Mouse (Mus musculus): ENCODE data around the gene Cc2d1a. TPM values are rescaled to one million over a fixed set of nuclear protein-coding genes. Genes with fewer than 3 reads are reported as not detected.

Cc2d1a gene
- polyA plus RNA-seq, 1 experiment from 2014 or later = 17.3 TPM

GRCm38 (mm10) chr8:84087821-84088220 lies 59.9 kb downstream of the Cc2d1a start:
- H3K9me3 ChIP-seq = no peaks in the 10 kb centered on the region
- peaks cover 22% of the 10 kb centered on the region for H3K4me1 ChIP-seq
- peaks cover 99% of the 10 kb centered on the region for H3K36me3 ChIP-seq (replicated peaks)
- H3K4me3 ChIP-seq = no peak overlapping the region
- no peak for DNase-seq (ENCODE audit: extremely low spot score, low spot score)
- peaks cover 12% of the 10 kb centered on the region; the same call in 1 of the 2 replicates for H3K27me3 ChIP-seq (ENCODE audit: poor library complexity, severe bottlenecking)
- H3K27ac ChIP-seq = no peak overlapping the region
- 95% methylated on average over 14 of the region's 14 CpGs for WGBS

- Histone ChIP-seq H3K4me3 (no peak overlapping the region), H3K36me3 (replicated peaks) (peaks cover 99% of the 10 kb centered on the region)
- 91% methylated on average over 7 of the region's 7 CpGs for WGBS
Observed at GRCm38 (mm10) chr8:84087156-84087555, 60.6 kb downstream of the Cc2d1a start.

GRCm38 (mm10) chr8:84084341-84085115 lies 63.2 kb downstream of the Cc2d1a start:
- H3K36me3 ChIP-seq (replicated peaks) = peaks cover 98% of the 10 kb centered on the region
- DNase-seq (ENCODE audit: extremely low spot score, low spot score) = no peak
- no peaks in the 10 kb centered on the region for H3K9me3 ChIP-seq
- peaks cover 22% of the 10 kb centered on the region for H3K4me1 ChIP-seq
- 28% methylated on average over 42 of the region's 42 CpGs for WGBS
- peak overlapping the region; percentile 26 for H3K4me3 ChIP-seq
- H3K27ac ChIP-seq = peak overlapping the region; percentile 45
- H3K27me3 ChIP-seq (ENCODE audit: poor library complexity, severe bottlenecking) = peaks cover 12% of the 10 kb centered on the region; the same call in 1 of the 2 replicates

More at GRCm38 (mm10) chr8:84087156-84087555, 60.6 kb downstream of the Cc2d1a start:
- no peaks in the 10 kb centered on the region for H3K9me3 ChIP-seq
- H3K27me3 ChIP-seq (ENCODE audit: poor library complexity, severe bottlenecking) = peaks cover 12% of the 10 kb centered on the region; the same call in 1 of the 2 replicates
- DNase-seq (ENCODE audit: extremely low spot score, low spot score) = no peak
- H3K4me1 ChIP-seq = peaks cover 22% of the 10 kb centered on the region
- no peak overlapping the region for H3K27ac ChIP-seq

- DNase-seq (ENCODE audit: extremely low spot score, low spot score) = peak; percentile 46
- H3K9me3 ChIP-seq = no peaks in the 10 kb centered on the region
- H3K4me1 ChIP-seq = peaks cover 22% of the 10 kb centered on the region
- peaks cover 12% of the 10 kb centered on the region; the same call in 1 of the 2 replicates for H3K27me3 ChIP-seq (ENCODE audit: poor library complexity, severe bottlenecking)
- H3K4me3 ChIP-seq = no peak overlapping the region
- H3K36me3 ChIP-seq (replicated peaks) = peaks cover 99% of the 10 kb centered on the region
- peak overlapping the region; percentile 45; the same call in 1 of the 2 replicates for H3K27ac ChIP-seq
- 24% methylated on average over 8 of the region's 8 CpGs for WGBS
Observed at GRCm38 (mm10) chr8:84083829-84084241, 63.9 kb downstream of the Cc2d1a start.

MicroRNAs within 50 kb of the gene (microRNA counts, 519-probe panel; counts per million panel counts)
- microRNA mmu-miR-181c = 341 counts per million, percentile 65 among the panel's probes with 10 or more counts
- microRNA mmu-miR-709 = 3,342 counts per million, percentile 72 among the panel's probes with 10 or more counts

Small RNAs within 50 kb of the gene (microRNA-seq; reads per million reads assigned to microRNA genes)
- gene Gm25110 (not detected), gene Mir181c (6,031 reads per million, percentile 90 among the genes with 10 or more reads in this experiment), gene Mir181d (5,844 reads per million, percentile 90 among the genes with 10 or more reads in this experiment), gene Mir709 (not detected)

Other genes starting within 250 kb of the Cc2d1a start
- gene Adgrl1, start 247.8 kb downstream of the Cc2d1a start, polyA plus RNA-seq (2016; fragmentation: Nextera tagmentation; extraction: Ambion mirVana) = 11.1 and 12.5 TPM in 2 replicates
- 0.94 and 1.2 TPM in 2 replicates for gene Gm10644, start 192.7 kb downstream of the Cc2d1a start, polyA plus RNA-seq (2016; fragmentation: Nextera tagmentation; extraction: Ambion mirVana)
- gene Asf1b, start 192.4 kb downstream of the Cc2d1a start, polyA plus RNA-seq (2016; fragmentation: Nextera tagmentation; extraction: Ambion mirVana) = 112 and 114 TPM in 2 replicates
- 148 and 158 TPM in 2 replicates for gene Prkaca, start 174.9 kb downstream of the Cc2d1a start, polyA plus RNA-seq (2016; fragmentation: Nextera tagmentation; extraction: Ambion mirVana)
- gene Samd1, start 150.3 kb downstream of the Cc2d1a start, polyA plus RNA-seq (2016; fragmentation: Nextera tagmentation; extraction: Ambion mirVana) = 10.2 and 10.3 TPM in 2 replicates
- gene 1700067K01Rik, start 146.4 kb downstream of the Cc2d1a start, polyA plus RNA-seq (2016; fragmentation: Nextera tagmentation; extraction: Ambion mirVana) = 0.49 and 0.63 TPM in 2 replicates
- 0.42 and 0.79 TPM in 2 replicates for gene 2210011C24Rik, start 135.8 kb downstream of the Cc2d1a start, polyA plus RNA-seq (2016; fragmentation: Nextera tagmentation; extraction: Ambion mirVana)
- 7.8 and 8.2 TPM in 2 replicates for gene Palm3, start 126.5 kb downstream of the Cc2d1a start, polyA plus RNA-seq (2016; fragmentation: Nextera tagmentation; extraction: Ambion mirVana)
- gene Il27ra, start 105.3 kb downstream of the Cc2d1a start, polyA plus RNA-seq (2016; fragmentation: Nextera tagmentation; extraction: Ambion mirVana) = 0.12 and 0.30 TPM in 2 replicates
- gene Rln3, start 102.9 kb downstream of the Cc2d1a start, polyA plus RNA-seq (2016; fragmentation: Nextera tagmentation; extraction: Ambion mirVana) = not detected in 2 replicates
- gene Gm10643, start 82.8 kb downstream of the Cc2d1a start, polyA plus RNA-seq (2016; fragmentation: Nextera tagmentation; extraction: Ambion mirVana) = 1.0 and 1.5 TPM in 2 replicates
- gene Rfx1, start 81.1 kb downstream of the Cc2d1a start, polyA plus RNA-seq (2016; fragmentation: Nextera tagmentation; extraction: Ambion mirVana) = 8.4 and 8.5 TPM in 2 replicates
- gene Dcaf15, start 43.2 kb downstream of the Cc2d1a start, polyA plus RNA-seq (2016; fragmentation: Nextera tagmentation; extraction: Ambion mirVana) = 17.0 and 18.5 TPM in 2 replicates
- gene Podnl1, start 21.9 kb downstream of the Cc2d1a start, polyA plus RNA-seq (2016; fragmentation: Nextera tagmentation; extraction: Ambion mirVana) = 0.14 and 0.17 TPM in 2 replicates
- gene 4930432K21Rik, start 89 bp upstream of the Cc2d1a start, polyA plus RNA-seq (2016; fragmentation: Nextera tagmentation; extraction: Ambion mirVana) = 1.9 and 2.4 TPM in 2 replicates
- 2.6 and 3.7 TPM in 2 replicates for gene Nanos3, start 37.3 kb upstream of the Cc2d1a start, polyA plus RNA-seq (2016; fragmentation: Nextera tagmentation; extraction: Ambion mirVana)
- 28.6 and 31.4 TPM in 2 replicates for gene Zswim4, start 89.1 kb upstream of the Cc2d1a start, polyA plus RNA-seq (2016; fragmentation: Nextera tagmentation; extraction: Ambion mirVana)
- 386 and 390 TPM in 2 replicates for gene D8Ertd738e, start 101.8 kb upstream of the Cc2d1a start, polyA plus RNA-seq (2016; fragmentation: Nextera tagmentation; extraction: Ambion mirVana)
- gene Mri1, start 109.4 kb upstream of the Cc2d1a start, polyA plus RNA-seq (2016; fragmentation: Nextera tagmentation; extraction: Ambion mirVana) = 65.2 and 71.3 TPM in 2 replicates
- gene Ccdc130, start 122.4 kb upstream of the Cc2d1a start, polyA plus RNA-seq (2016; fragmentation: Nextera tagmentation; extraction: Ambion mirVana) = 21.6 and 23.5 TPM in 2 replicates
- gene Cacna1a, start 240.5 kb upstream of the Cc2d1a start, polyA plus RNA-seq (2016; fragmentation: Nextera tagmentation; extraction: Ambion mirVana) = 6.0 and 7.4 TPM in 2 replicates